Mouse (Mus musculus): Measurements from ENCODE around the gene Gm13276. TPM values are rescaled to one million over a fixed set of nuclear protein-coding genes. Genes with fewer than 3 reads are reported as not detected.

Gm13276 gene
- polyA plus RNA-seq, 1 experiment from 2014 or later, result not detected

Other genes starting within 250 kb of the Gm13276 start
- not detected for gene Ifna15, start 227.5 kb upstream of the Gm13276 start, polyA plus RNA-seq (2014; fragmentation: Illumina TruSeq; extraction: RNeasy Lipid Tissue Mini Kit (QIAGEN cat#74804))
- not detected for gene Ifna14, start 213.9 kb upstream of the Gm13276 start, polyA plus RNA-seq (2014; fragmentation: Illumina TruSeq; extraction: RNeasy Lipid Tissue Mini Kit (QIAGEN cat#74804))
- gene Ifna9, start 193.3 kb upstream of the Gm13276 start, polyA plus RNA-seq (2014; fragmentation: Illumina TruSeq; extraction: RNeasy Lipid Tissue Mini Kit (QIAGEN cat#74804)), result not detected
- gene Ifna12, start 182.3 kb upstream of the Gm13276 start, polyA plus RNA-seq (2014; fragmentation: Illumina TruSeq; extraction: RNeasy Lipid Tissue Mini Kit (QIAGEN cat#74804)), result not detected
- 24.0 TPM for gene C87499, start 151.3 kb upstream of the Gm13276 start, polyA plus RNA-seq (2014; fragmentation: Illumina TruSeq; extraction: RNeasy Lipid Tissue Mini Kit (QIAGEN cat#74804))
- gene Ifna13, start 141.2 kb upstream of the Gm13276 start, polyA plus RNA-seq (2014; fragmentation: Illumina TruSeq; extraction: RNeasy Lipid Tissue Mini Kit (QIAGEN cat#74804)), result not detected
- not detected for gene Ifna16, start 108.8 kb upstream of the Gm13276 start, polyA plus RNA-seq (2014; fragmentation: Illumina TruSeq; extraction: RNeasy Lipid Tissue Mini Kit (QIAGEN cat#74804))
- not detected for gene Ifna2, start 101.8 kb upstream of the Gm13276 start, polyA plus RNA-seq (2014; fragmentation: Illumina TruSeq; extraction: RNeasy Lipid Tissue Mini Kit (QIAGEN cat#74804))
- gene Ifnab, start 94.3 kb upstream of the Gm13276 start, polyA plus RNA-seq (2014; fragmentation: Illumina TruSeq; extraction: RNeasy Lipid Tissue Mini Kit (QIAGEN cat#74804)), result not detected
- not detected for gene Gm26566, start 63.9 kb upstream of the Gm13276 start, polyA plus RNA-seq (2014; fragmentation: Illumina TruSeq; extraction: RNeasy Lipid Tissue Mini Kit (QIAGEN cat#74804))
- gene Klhl9, start 63.2 kb upstream of the Gm13276 start, polyA plus RNA-seq (2014; fragmentation: Illumina TruSeq; extraction: RNeasy Lipid Tissue Mini Kit (QIAGEN cat#74804)), result 236 TPM
- gene Gm13271, start 30.8 kb upstream of the Gm13276 start, polyA plus RNA-seq (2014; fragmentation: Illumina TruSeq; extraction: RNeasy Lipid Tissue Mini Kit (QIAGEN cat#74804)), result not detected
- not detected for gene Gm13283, start 25.6 kb upstream of the Gm13276 start, polyA plus RNA-seq (2014; fragmentation: Illumina TruSeq; extraction: RNeasy Lipid Tissue Mini Kit (QIAGEN cat#74804))
- gene Gm13290, start 11.9 kb upstream of the Gm13276 start, polyA plus RNA-seq (2014; fragmentation: Illumina TruSeq; extraction: RNeasy Lipid Tissue Mini Kit (QIAGEN cat#74804)), result not detected
- gene Gm13289, start 8.8 kb upstream of the Gm13276 start, polyA plus RNA-seq (2014; fragmentation: Illumina TruSeq; extraction: RNeasy Lipid Tissue Mini Kit (QIAGEN cat#74804)), result not detected
- not detected for gene Gm13272, start 5.9 kb upstream of the Gm13276 start, polyA plus RNA-seq (2014; fragmentation: Illumina TruSeq; extraction: RNeasy Lipid Tissue Mini Kit (QIAGEN cat#74804))
- gene Ifnz, start 3.6 kb upstream of the Gm13276 start, polyA plus RNA-seq (2014; fragmentation: Illumina TruSeq; extraction: RNeasy Lipid Tissue Mini Kit (QIAGEN cat#74804)), result not detected
- gene Gm13277, start 2.9 kb downstream of the Gm13276 start, polyA plus RNA-seq (2014; fragmentation: Illumina TruSeq; extraction: RNeasy Lipid Tissue Mini Kit (QIAGEN cat#74804)), result not detected
- not detected for gene Gm13278, start 5.8 kb downstream of the Gm13276 start, polyA plus RNA-seq (2014; fragmentation: Illumina TruSeq; extraction: RNeasy Lipid Tissue Mini Kit (QIAGEN cat#74804))
- gene Gm13275, start 8.8 kb downstream of the Gm13276 start, polyA plus RNA-seq (2014; fragmentation: Illumina TruSeq; extraction: RNeasy Lipid Tissue Mini Kit (QIAGEN cat#74804)), result not detected
- not detected for gene Gm13279, start 11.7 kb downstream of the Gm13276 start, polyA plus RNA-seq (2014; fragmentation: Illumina TruSeq; extraction: RNeasy Lipid Tissue Mini Kit (QIAGEN cat#74804))
- gene Gm13285, start 14.0 kb downstream of the Gm13276 start, polyA plus RNA-seq (2014; fragmentation: Illumina TruSeq; extraction: RNeasy Lipid Tissue Mini Kit (QIAGEN cat#74804)), result not detected
- not detected for gene Gm13287, start 17.5 kb downstream of the Gm13276 start, polyA plus RNA-seq (2014; fragmentation: Illumina TruSeq; extraction: RNeasy Lipid Tissue Mini Kit (QIAGEN cat#74804))
- gene Gm13288, start 19.8 kb downstream of the Gm13276 start, polyA plus RNA-seq (2014; fragmentation: Illumina TruSeq; extraction: RNeasy Lipid Tissue Mini Kit (QIAGEN cat#74804)), result not detected
- gene Ifna7, start 30.5 kb downstream of the Gm13276 start, polyA plus RNA-seq (2014; fragmentation: Illumina TruSeq; extraction: RNeasy Lipid Tissue Mini Kit (QIAGEN cat#74804)), result not detected
- gene Ifna11, start 34.2 kb downstream of the Gm13276 start, polyA plus RNA-seq (2014; fragmentation: Illumina TruSeq; extraction: RNeasy Lipid Tissue Mini Kit (QIAGEN cat#74804)), result not detected
- gene Ifna6, start 41.7 kb downstream of the Gm13276 start, polyA plus RNA-seq (2014; fragmentation: Illumina TruSeq; extraction: RNeasy Lipid Tissue Mini Kit (QIAGEN cat#74804)), result not detected
- not detected for gene Ifna5, start 49.8 kb downstream of the Gm13276 start, polyA plus RNA-seq (2014; fragmentation: Illumina TruSeq; extraction: RNeasy Lipid Tissue Mini Kit (QIAGEN cat#74804))
- gene Ifna4, start 56.2 kb downstream of the Gm13276 start, polyA plus RNA-seq (2014; fragmentation: Illumina TruSeq; extraction: RNeasy Lipid Tissue Mini Kit (QIAGEN cat#74804)), result not detected
- not detected for gene Ifna1, start 64.4 kb downstream of the Gm13276 start, polyA plus RNA-seq (2014; fragmentation: Illumina TruSeq; extraction: RNeasy Lipid Tissue Mini Kit (QIAGEN cat#74804))
- not detected for gene Ifne, start 94.5 kb downstream of the Gm13276 start, polyA plus RNA-seq (2014; fragmentation: Illumina TruSeq; extraction: RNeasy Lipid Tissue Mini Kit (QIAGEN cat#74804))